Mouse (Mus musculus) heart, adult 2 months (tissue): ENCODE measurements around the gene Iscu.

Source experiments
- CTCF ChIP-seq: fragments of 200-600 bp; IDR thresholded peaks from 2 replicates; pipeline ENCODE4 v1.8.1; 2022; ENCODE audit warnings: antibody characterized with exemption, mild to moderate bottlenecking, moderate library complexity
- EP300 ChIP-seq: fragments of 200-500 bp; IDR thresholded peaks from 2 replicates; pipeline ENCODE4 v1.6.1; 2011; ENCODE audit warnings: low read depth, low read length, control low read depth; ENCODE audit not compliant: insufficient read depth
- POLR2A ChIP-seq: fragments of 200-500 bp; IDR thresholded peaks from 2 replicates; pipeline ENCODE4 v1.6.1; 2011; ENCODE audit warnings: mild to moderate bottlenecking, low read depth, low read length, control low read depth; ENCODE audit not compliant: insufficient read depth

DNA sequence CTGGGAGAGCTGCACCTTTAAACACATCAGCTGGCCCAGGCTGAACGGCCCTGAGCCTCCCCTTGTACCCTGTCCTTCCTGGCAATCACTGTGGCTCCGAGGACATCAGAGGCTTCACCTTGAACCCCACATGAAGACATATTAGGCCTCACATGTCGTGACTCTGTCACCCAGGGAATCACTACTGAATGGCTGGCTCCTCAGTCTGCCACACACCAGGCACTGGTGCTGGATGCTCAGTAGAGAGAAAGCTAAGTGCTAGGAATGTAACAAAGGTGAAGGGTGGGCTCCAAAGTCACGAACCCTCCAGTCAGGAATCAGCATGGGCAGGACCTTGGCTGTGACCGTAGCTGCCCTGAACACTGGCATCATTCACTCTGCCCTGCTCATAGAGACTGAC lies 7.0 kb downstream of the Iscu start:
- no peak for TF ChIP-seq CTCF
- TF ChIP-seq POLR2A = no peak
- TF ChIP-seq EP300 = no peak
